Mouse (Mus musculus) central nervous system, embryonic 18 days (tissue): ENCODE measurements around the gene Kctd17. TPM values are rescaled to one million over a fixed set of nuclear protein-coding genes. Genes with fewer than 3 reads are reported as not detected.

Experiments
- polyA plus RNA-seq: library from polyadenylated mRNA; depleted of rRNA; stranded (reverse); fragments of >200 nt; gene quantifications from 2 replicates; pipeline ENCODE4 v1.2.3, GENCODE M21; 2012; rRNA removed

Gene Kctd17
- 260 and 297 TPM in 2 replicates for polyA plus RNA-seq

DNA sequence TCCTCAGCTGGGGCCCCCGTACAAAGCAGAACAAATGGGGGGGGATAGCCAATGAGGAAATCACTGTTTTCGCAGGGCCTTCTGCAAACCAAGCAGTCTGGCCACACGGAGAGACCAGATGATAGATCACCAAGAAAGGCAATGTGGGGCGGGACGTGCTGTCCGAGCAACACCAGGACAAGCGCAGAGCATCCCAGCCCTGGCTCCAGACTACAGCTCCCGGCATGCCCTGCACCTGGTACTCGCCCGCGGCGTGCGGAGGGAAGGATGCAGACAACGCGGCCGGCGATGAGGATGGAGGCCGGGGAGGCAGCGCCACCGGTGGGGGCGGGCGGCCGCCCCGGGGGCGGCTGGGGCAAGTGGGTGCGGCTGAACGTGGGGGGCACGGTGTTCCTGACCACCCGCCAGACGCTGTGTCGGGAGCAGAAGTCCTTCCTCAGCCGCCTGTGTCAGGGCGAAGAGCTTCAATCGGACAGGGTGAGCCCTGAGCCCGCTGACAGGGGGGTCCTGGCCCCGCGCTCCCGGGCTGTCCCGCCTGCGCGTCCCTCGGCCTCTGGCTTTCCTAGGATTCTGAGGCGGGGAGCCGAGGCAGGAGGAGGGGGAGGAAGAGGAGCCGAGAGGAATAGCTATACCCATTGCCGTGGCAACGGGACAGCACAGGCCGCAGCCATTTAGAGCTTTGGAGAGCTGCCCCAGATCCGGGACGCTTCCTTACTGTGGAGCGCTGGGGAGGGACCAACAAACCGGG is at the start of gene Kctd17:
TSS of gene Kctd17 (plus strand) at position 174 of the 748 bp plus-strand sequence.

DNA sequence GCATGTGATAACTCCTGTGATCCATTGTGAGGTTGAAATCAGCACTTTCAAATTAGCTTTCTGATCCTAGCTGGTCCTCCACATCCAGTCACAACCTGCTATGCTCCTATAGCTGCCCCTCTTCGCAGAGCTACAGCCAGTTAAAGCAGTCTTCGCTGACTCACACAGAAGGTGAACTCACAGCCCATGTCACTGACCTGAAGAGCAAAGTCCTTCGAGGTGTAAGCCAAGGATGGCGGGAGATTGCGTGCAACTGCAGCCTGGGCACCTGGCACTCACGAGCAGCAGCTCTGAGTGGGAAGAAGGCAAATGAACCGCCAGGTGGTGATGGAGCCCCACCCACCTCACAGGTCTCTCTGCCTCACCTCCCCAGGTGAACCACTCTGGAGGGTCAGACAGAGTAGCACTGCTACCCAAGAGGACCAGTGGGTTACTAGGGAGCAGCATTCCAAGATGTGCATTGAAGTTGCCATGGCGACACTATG is 32.8 kb upstream of the Kctd17 start, which contains the start of gene Tex33:
TSS of gene Tex33 (minus strand) at position 435 of the 485 bp plus-strand sequence.

GRCm38 (mm10) chr15:78405517-78406211 is 22.7 kb upstream of the Kctd17 start, which contains the start of gene Tst:
Tst (minus strand) TSS chr15:78405907.

GRCm38 (mm10) chr15:78406293-78406934 is 21.9 kb upstream of the Kctd17 start, which contains the start of gene Mpst:
Mpst (plus strand) TSS chr15:78406416.

DNA sequence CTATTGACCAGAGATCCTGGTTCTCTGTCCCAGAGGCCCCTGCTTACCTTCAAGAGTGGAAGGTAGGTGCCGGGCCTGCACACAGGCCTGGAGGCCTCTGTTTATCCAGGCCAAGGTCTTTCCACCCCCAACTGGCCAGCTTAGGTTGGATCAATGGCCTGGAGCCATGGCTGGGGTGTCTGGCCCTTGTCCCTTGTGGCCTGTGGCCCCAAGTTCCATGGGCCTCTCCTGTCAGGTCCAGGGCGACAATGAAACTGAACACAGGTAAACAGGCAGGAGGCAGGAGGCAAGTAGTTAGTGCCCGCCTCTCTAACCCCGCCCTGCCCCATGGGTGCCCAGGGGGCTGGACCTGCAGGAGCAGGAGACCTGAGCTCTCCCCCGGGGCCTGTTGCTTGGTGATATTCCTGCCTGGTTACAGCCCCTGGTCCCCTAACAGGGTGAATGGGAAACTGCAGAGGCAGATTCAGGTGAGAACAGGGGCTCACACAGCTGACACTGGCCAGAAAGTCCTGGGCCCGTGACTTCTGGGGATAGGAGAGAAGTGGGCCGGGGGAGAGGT is 40.1 kb downstream of the Kctd17 start, which contains the start of gene Tmprss6:
TSS of gene Tmprss6 (minus strand) at position 256 of the 559 bp plus-strand sequence.

Other genes with a start within 250 kb of the Kctd17 start
- 0.97 and 3.4 TPM in 2 replicates for gene Pvalb, start 222.2 kb upstream of the Kctd17 start, polyA plus RNA-seq
- gene Ncf4, start 183.8 kb upstream of the Kctd17 start, polyA plus RNA-seq, result 0.67 and 1.1 TPM in 2 replicates
- gene Csf2rb2, start 122.8 kb upstream of the Kctd17 start, polyA plus RNA-seq, result 0.47 and 0.49 TPM in 2 replicates
- gene Csf2rb, start 102.8 kb upstream of the Kctd17 start, polyA plus RNA-seq, result 0.49 and 0.58 TPM in 2 replicates
- gene Tex33, start 32.7 kb upstream of the Kctd17 start, polyA plus RNA-seq, result 0.05 and 0.14 TPM in 2 replicates
- 25.6 and 30.7 TPM in 2 replicates for gene Tst, start 22.7 kb upstream of the Kctd17 start, polyA plus RNA-seq
- 93.0 and 95.7 TPM in 2 replicates for gene Mpst, start 22.1 kb upstream of the Kctd17 start, polyA plus RNA-seq
- 0.04 and 0.13 TPM in 2 replicates for gene Tmprss6, start 40.1 kb downstream of the Kctd17 start, polyA plus RNA-seq
- gene Il2rb, start 66.7 kb downstream of the Kctd17 start, polyA plus RNA-seq, result 0.11 and 0.17 TPM in 2 replicates
- gene C1qtnf6, start 102.9 kb downstream of the Kctd17 start, polyA plus RNA-seq, result 13.1 and 15.5 TPM in 2 replicates
- gene Sstr3, start 116.1 kb downstream of the Kctd17 start, polyA plus RNA-seq, result 1.1 and 2.5 TPM in 2 replicates
- gene Rac2, start 144.2 kb downstream of the Kctd17 start, polyA plus RNA-seq, result 4.2 and 6.3 TPM in 2 replicates
- gene Cyth4, start 168.5 kb downstream of the Kctd17 start, polyA plus RNA-seq, result 3.4 and 4.3 TPM in 2 replicates